Mouse (Mus musculus): ENCODE data around the gene Scyl1. TPM values are rescaled to one million over a fixed set of nuclear protein-coding genes. Genes with fewer than 3 reads are reported as not detected.

Scyl1 gene
- polyA plus RNA-seq, 1 experiment = 42.8 TPM

- Histone ChIP-seq H3K9me3 (replicated peaks; ENCODE audit: control insufficient read depth, insufficient read depth, low read length, poor library complexity, severe bottlenecking) (no peaks in the 10 kb centered on the region), H3K9ac (ENCODE audit: low read depth, poor library complexity, severe bottlenecking) (no peak overlapping the region), H3K36me3 (ENCODE audit: control insufficient read depth, insufficient read depth, low read length, poor library complexity, severe bottlenecking) (no peaks in the 10 kb centered on the region), H3K4me3 (ENCODE audit: low read depth, low read length) (no peak overlapping the region), H3K27me3 (ENCODE audit: control insufficient read depth, insufficient read depth, low read length, poor library complexity, severe bottlenecking) (no peaks in the 10 kb centered on the region), H3K4me1 (ENCODE audit: control insufficient read depth, insufficient read depth, low read length) (no peaks in the 10 kb centered on the region), H3K27ac (ENCODE audit: insufficient read depth, low read length) (no peak overlapping the region)
- no peak for TF ChIP-seq POLR2A (IDR thresholded peaks at IDR 0.05; ENCODE audit: insufficient read depth, low read length)
- TF ChIP-seq EP300 (IDR thresholded peaks at IDR 0.05; ENCODE audit: insufficient read depth, low read depth, low read length) = no peak
- peak; percentile 85 for TF ChIP-seq CTCF (IDR thresholded peaks at IDR 0.05; ENCODE audit: low read depth, low read length)
Observed at GRCm38 (mm10) chr19:5786441-5787114, 15.4 kb upstream of the Scyl1 start.

- H3K27me3 ChIP-seq (ENCODE audit: control insufficient read depth, insufficient read depth, low read length, poor library complexity, severe bottlenecking) = no peaks in the 10 kb centered on the region
- H3K36me3 ChIP-seq (ENCODE audit: control insufficient read depth, insufficient read depth, low read length, poor library complexity, severe bottlenecking) = no peaks in the 10 kb centered on the region
- H3K9me3 ChIP-seq (replicated peaks; ENCODE audit: control insufficient read depth, insufficient read depth, low read length, poor library complexity, severe bottlenecking) = no peaks in the 10 kb centered on the region
- H3K9ac ChIP-seq (ENCODE audit: low read depth, poor library complexity, severe bottlenecking) = no peak overlapping the region
- no peak overlapping the region for H3K27ac ChIP-seq (ENCODE audit: insufficient read depth, low read length)
- H3K4me1 ChIP-seq (ENCODE audit: control insufficient read depth, insufficient read depth, low read length) = no peaks in the 10 kb centered on the region
- TF ChIP-seq POLR2A (IDR thresholded peaks at IDR 0.05; ENCODE audit: insufficient read depth, low read length) = no peak
- no peak for TF ChIP-seq EP300 (IDR thresholded peaks at IDR 0.05; ENCODE audit: insufficient read depth, low read depth, low read length)
- no peak for TF ChIP-seq CTCF (IDR thresholded peaks at IDR 0.05; ENCODE audit: low read depth, low read length)
- H3K4me3 ChIP-seq (ENCODE audit: low read depth, low read length) = no peak overlapping the region
Observed at GRCm38 (mm10) chr19:5784958-5785577, 13.8 kb upstream of the Scyl1 start.

- Histone ChIP-seq H3K9me3 (replicated peaks; ENCODE audit: control insufficient read depth, insufficient read depth, low read length, poor library complexity, severe bottlenecking) (no peaks in the 10 kb centered on the region), H3K4me1 (ENCODE audit: control insufficient read depth, insufficient read depth, low read length) (peaks cover 3% of the 10 kb centered on the region), H3K36me3 (ENCODE audit: control insufficient read depth, insufficient read depth, low read length, poor library complexity, severe bottlenecking) (no peaks in the 10 kb centered on the region), H3K27ac (ENCODE audit: insufficient read depth, low read length) (no peak overlapping the region), H3K4me3 (ENCODE audit: low read depth, low read length) (no peak overlapping the region), H3K27me3 (ENCODE audit: control insufficient read depth, insufficient read depth, low read length, poor library complexity, severe bottlenecking) (no peaks in the 10 kb centered on the region), H3K9ac (ENCODE audit: low read depth, poor library complexity, severe bottlenecking) (no peak overlapping the region)
- TF ChIP-seq CTCF (IDR thresholded peaks at IDR 0.05; ENCODE audit: low read depth, low read length) (no peak), EP300 (IDR thresholded peaks at IDR 0.05; ENCODE audit: insufficient read depth, low read depth, low read length) (no peak), POLR2A (IDR thresholded peaks at IDR 0.05; ENCODE audit: insufficient read depth, low read length) (no peak)
Observed at GRCm38 (mm10) chr19:5782121-5782520, 10.9 kb upstream of the Scyl1 start.

GRCm38 (mm10) chr19:5781532-5781931 is 10.3 kb upstream of the Scyl1 start:
- TF ChIP-seq POLR2A (IDR thresholded peaks at IDR 0.05; ENCODE audit: insufficient read depth, low read length) (no peak), EP300 (IDR thresholded peaks at IDR 0.05; ENCODE audit: insufficient read depth, low read depth, low read length) (no peak), CTCF (IDR thresholded peaks at IDR 0.05; ENCODE audit: low read depth, low read length) (no peak)
- Histone ChIP-seq H3K9ac (ENCODE audit: low read depth, poor library complexity, severe bottlenecking) (no peak overlapping the region), H3K4me3 (ENCODE audit: low read depth, low read length) (no peak overlapping the region), H3K27ac (ENCODE audit: insufficient read depth, low read length) (no peak overlapping the region), H3K36me3 (ENCODE audit: control insufficient read depth, insufficient read depth, low read length, poor library complexity, severe bottlenecking) (no peaks in the 10 kb centered on the region), H3K4me1 (ENCODE audit: control insufficient read depth, insufficient read depth, low read length) (peaks cover 3% of the 10 kb centered on the region), H3K9me3 (replicated peaks; ENCODE audit: control insufficient read depth, insufficient read depth, low read length, poor library complexity, severe bottlenecking) (no peaks in the 10 kb centered on the region), H3K27me3 (ENCODE audit: control insufficient read depth, insufficient read depth, low read length, poor library complexity, severe bottlenecking) (no peaks in the 10 kb centered on the region)

GRCm38 (mm10) chr19:5780203-5780602 is 9.0 kb upstream of the Scyl1 start:
- Histone ChIP-seq H3K4me3 (ENCODE audit: low read depth, low read length) (no peak overlapping the region), H3K9ac (ENCODE audit: low read depth, poor library complexity, severe bottlenecking) (no peak overlapping the region), H3K4me1 (ENCODE audit: control insufficient read depth, insufficient read depth, low read length) (peaks cover 3% of the 10 kb centered on the region), H3K27me3 (ENCODE audit: control insufficient read depth, insufficient read depth, low read length, poor library complexity, severe bottlenecking) (no peaks in the 10 kb centered on the region), H3K9me3 (replicated peaks; ENCODE audit: control insufficient read depth, insufficient read depth, low read length, poor library complexity, severe bottlenecking) (no peaks in the 10 kb centered on the region), H3K27ac (ENCODE audit: insufficient read depth, low read length) (no peak overlapping the region), H3K36me3 (ENCODE audit: control insufficient read depth, insufficient read depth, low read length, poor library complexity, severe bottlenecking) (no peaks in the 10 kb centered on the region)
- no peak for TF ChIP-seq EP300 (IDR thresholded peaks at IDR 0.05; ENCODE audit: insufficient read depth, low read depth, low read length)
- no peak for TF ChIP-seq POLR2A (IDR thresholded peaks at IDR 0.05; ENCODE audit: insufficient read depth, low read length)
- TF ChIP-seq CTCF (IDR thresholded peaks at IDR 0.05; ENCODE audit: low read depth, low read length) = peak; percentile 43

- TF ChIP-seq POLR2A (IDR thresholded peaks at IDR 0.05; ENCODE audit: insufficient read depth, low read length) = no peak
- no peak for TF ChIP-seq EP300 (IDR thresholded peaks at IDR 0.05; ENCODE audit: insufficient read depth, low read depth, low read length)
- no peak for TF ChIP-seq CTCF (IDR thresholded peaks at IDR 0.05; ENCODE audit: low read depth, low read length)
- peak overlapping the region; percentile 69 for H3K27ac ChIP-seq (ENCODE audit: insufficient read depth, low read length)
- H3K27me3 ChIP-seq (ENCODE audit: control insufficient read depth, insufficient read depth, low read length, poor library complexity, severe bottlenecking) = no peaks in the 10 kb centered on the region
- H3K4me1 ChIP-seq (ENCODE audit: control insufficient read depth, insufficient read depth, low read length) = peaks cover 3% of the 10 kb centered on the region
- no peaks in the 10 kb centered on the region for H3K9me3 ChIP-seq (replicated peaks; ENCODE audit: control insufficient read depth, insufficient read depth, low read length, poor library complexity, severe bottlenecking)
- no peaks in the 10 kb centered on the region for H3K36me3 ChIP-seq (ENCODE audit: control insufficient read depth, insufficient read depth, low read length, poor library complexity, severe bottlenecking)
- H3K9ac ChIP-seq (ENCODE audit: low read depth, poor library complexity, severe bottlenecking) = peak overlapping the region; percentile 41
- H3K4me3 ChIP-seq (ENCODE audit: low read depth, low read length) = no peak overlapping the region
Observed at GRCm38 (mm10) chr19:5778312-5778711, 7.1 kb upstream of the Scyl1 start.

Data from ES-Bruce4 (cell line).